Mouse (Mus musculus) kidney, adult 2 months (tissue): ENCODE measurements at regions not wholly inside any gene's neighbourhood (a gene's known extent, or its start where the extent isn't known, plus 50 kb on each side); places are given as distances from the start of the nearest gene placed in this dataset.

ENCODE experiments used
- DNase-seq: peaks from one replicate; pipeline ENCODE4 v3.0.0; 2021
- H3K27ac ChIP-seq: fragments of 200-500 bp; 2 replicates; pipeline ENCODE4 v1.5.1; 2012; ENCODE audit warnings: low read depth, low read length, control low read depth, inconsistent platforms; ENCODE audit not compliant: insufficient read depth
- H3K27me3 ChIP-seq: fragments of 200-500 bp; replicated peaks from 2 replicates; pipeline ENCODE4 v1.6.1; 2012; ENCODE audit warnings: mild to moderate bottlenecking, moderate library complexity, low read length, inconsistent platforms; ENCODE audit not compliant: control insufficient read depth, insufficient read depth
- H3K36me3 ChIP-seq: fragments of 200-500 bp; 2 replicates; pipeline ENCODE4 v1.6.1; 2012; ENCODE audit warnings: mild to moderate bottlenecking, moderate library complexity, low read length, inconsistent platforms; ENCODE audit not compliant: control insufficient read depth, insufficient read depth
- H3K4me1 ChIP-seq: fragments of 200-500 bp; 2 replicates; pipeline ENCODE4 v1.6.1; 2011; ENCODE audit warnings: low read length; ENCODE audit not compliant: control insufficient read depth, insufficient read depth
- H3K4me3 ChIP-seq: fragments of 200-500 bp; 2 replicates; pipeline ENCODE4 v1.5.1; 2011; ENCODE audit warnings: mild to moderate bottlenecking, low read depth, low read length, control low read depth; ENCODE audit not compliant: insufficient read depth
- CTCF ChIP-seq: fragments of 200-500 bp; conservative IDR thresholded peaks from 2 replicates; pipeline ENCODE4 v1.5.1; 2011; ENCODE audit warnings: low read depth, mild to moderate bottlenecking, control low read depth, low read length, moderate library complexity, mixed read lengths; ENCODE audit not compliant: insufficient read depth, insufficient read length
- POLR2A ChIP-seq: fragments of 200-500 bp; IDR thresholded peaks from one replicate; pipeline ENCODE4 v1.6.1; 2011; ENCODE audit warnings: low read depth, low read length, control low read depth
- WGBS: fragments of 180-500 bp; shearing (Covaris S2); methylation state at CpG from one replicate; pipeline ENCODE4 v1.1.7; 2018; 5-methylcytosine and 5-hydroxymethylcytosine counted together

- DNase-seq: no peak
- TF ChIP-seq POLR2A (no peak), CTCF (no peak)
- H3K27me3 ChIP-seq: no peaks in the 10 kb centered on the region
- no peak overlapping the region for H3K4me3 ChIP-seq
- 66% methylated on average over 13 of the region's 13 CpGs for WGBS
- H3K27ac ChIP-seq: no peak overlapping the region
- no peaks in the 10 kb centered on the region for H3K36me3 ChIP-seq
- H3K4me1 ChIP-seq: no peaks in the 10 kb centered on the region
Observed at GRCm38 (mm10) chr1:133501016-133501415, 76.8 kb upstream of the Sox13 start.

GRCm38 (mm10) chr1:133492986-133493741 lies 69.0 kb upstream of the Sox13 start:
- peak overlapping the region; percentile 75 for H3K27ac ChIP-seq
- H3K4me3 ChIP-seq: peak overlapping the region; percentile 6; the same call in 1 of the 2 replicates
- H3K36me3 ChIP-seq: no peaks in the 10 kb centered on the region
- DNase-seq: peak; percentile 85
- WGBS: 7% methylated on average over 29 of the region's 29 CpGs
- TF ChIP-seq POLR2A (no peak), CTCF (no peak)
- 0 out of 2 replicates have a peak, but pooled peaks cover 4% of the 10 kb centered on the region for H3K4me1 ChIP-seq
- no peaks in the 10 kb centered on the region for H3K27me3 ChIP-seq

- WGBS: 30% methylated on average over 11 of the region's 11 CpGs
- Histone ChIP-seq H3K27me3 (no peaks in the 10 kb centered on the region), H3K27ac (peak overlapping the region; percentile 70)
Observed at GRCm38 (mm10) chr1:133492291-133492985, 68.3 kb upstream of the Sox13 start.

DNA sequence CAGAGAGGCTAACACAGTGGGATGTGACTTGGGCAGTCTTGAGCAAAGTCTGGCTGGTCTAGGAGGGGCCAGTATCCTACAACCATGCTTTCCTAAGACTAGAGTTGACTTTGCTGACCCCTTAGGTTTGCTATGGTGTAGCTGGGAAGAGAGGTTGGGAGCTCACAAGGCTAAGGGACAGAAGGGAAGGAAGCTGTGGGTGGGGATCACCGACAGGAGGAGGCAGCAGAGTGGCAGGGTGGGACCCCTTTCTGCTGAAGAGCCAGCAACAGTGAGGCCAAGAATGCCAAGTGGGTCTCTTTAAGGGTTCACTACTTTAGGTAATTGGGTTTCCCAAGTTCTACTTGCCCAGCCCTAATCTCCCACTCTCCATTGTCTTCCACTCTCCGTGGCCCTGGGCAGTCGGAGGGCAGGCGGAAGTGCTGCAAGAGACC lies 67.7 kb upstream of the Sox13 start:
- no peak for DNase-seq
- TF ChIP-seq POLR2A (no peak), CTCF (no peak)
- WGBS: 68% methylated on average over 4 of the region's 4 CpGs
- H3K4me1 ChIP-seq: peaks cover 4% of the 10 kb centered on the region; the same call in 1 of the 2 replicates
- H3K27me3 ChIP-seq: no peaks in the 10 kb centered on the region
- no peak overlapping the region for H3K4me3 ChIP-seq
- peak overlapping the region; percentile 43; the same call in 1 of the 2 replicates for H3K27ac ChIP-seq
- H3K36me3 ChIP-seq: no peaks in the 10 kb centered on the region

More at GRCm38 (mm10) chr1:133492291-133492985, 68.3 kb upstream of the Sox13 start:
- no peak overlapping the region for H3K4me3 ChIP-seq
- DNase-seq: peak; percentile 19
- TF ChIP-seq POLR2A (no peak), CTCF (no peak)
- no peaks in the 10 kb centered on the region for H3K36me3 ChIP-seq
- 0 out of 2 replicates have a peak, but pooled peaks cover 4% of the 10 kb centered on the region for H3K4me1 ChIP-seq

- Histone ChIP-seq H3K27ac (no peak overlapping the region), H3K27me3 (no peaks in the 10 kb centered on the region), H3K4me3 (no peak overlapping the region), H3K36me3 (no peaks in the 10 kb centered on the region), H3K4me1 (peaks cover 3% of the 10 kb centered on the region; the same call in 1 of the 2 replicates)
- TF ChIP-seq CTCF (no peak), POLR2A (no peak)
- WGBS: 77% methylated on average over 8 of the region's 8 CpGs
- DNase-seq: no peak
Observed at GRCm38 (mm10) chr1:133487171-133487901, 63.2 kb upstream of the Sox13 start.

DNA sequence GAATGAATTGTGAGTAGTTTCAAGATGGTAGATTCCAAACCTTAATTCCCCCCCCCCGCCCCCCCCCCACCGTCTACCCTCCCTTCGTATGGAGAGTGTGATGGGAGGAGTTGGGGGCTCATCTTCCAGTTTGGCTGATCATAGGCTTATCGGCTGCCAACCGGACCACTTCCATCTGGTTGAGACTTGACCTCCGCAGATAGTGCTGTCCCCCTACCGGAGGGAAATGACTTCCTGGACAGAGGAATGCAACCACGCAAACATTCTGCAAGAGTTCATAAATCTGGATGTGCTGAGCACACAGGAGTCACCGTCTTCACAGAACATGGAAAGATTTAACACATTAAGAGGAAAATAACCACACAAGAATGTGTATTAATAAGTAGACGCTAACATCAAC lies 62.2 kb upstream of the Sox13 start:
- 12% methylated on average over 10 of the region's 10 CpGs for WGBS
- DNase-seq: peak; percentile 27

DNA sequence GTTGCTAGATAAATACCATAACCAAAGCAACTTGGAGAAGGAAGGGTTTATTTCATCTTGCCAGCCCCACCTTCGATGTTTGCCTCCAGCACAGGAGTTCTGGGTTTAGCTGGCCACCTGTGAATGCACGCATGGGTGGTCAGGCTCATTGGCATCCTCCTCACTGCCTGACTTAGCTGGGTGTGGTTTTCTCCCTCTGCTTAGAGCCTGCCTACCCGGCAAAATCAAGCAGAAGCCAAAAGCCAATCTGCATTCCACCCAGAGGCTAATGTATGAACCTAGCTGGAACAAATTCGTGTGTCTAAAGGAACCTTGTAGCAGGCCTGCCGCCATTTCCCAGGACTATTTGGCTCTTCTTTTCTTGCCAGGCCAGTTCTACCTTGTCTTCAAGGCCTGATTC lies 58.7 kb upstream of the Sox13 start:
- 20% methylated on average over 5 of the region's 5 CpGs for WGBS
- DNase-seq: peak; percentile 77
- TF ChIP-seq POLR2A: no peak
- no peak for TF ChIP-seq CTCF
- Histone ChIP-seq H3K4me3 (no peak overlapping the region), H3K36me3 (no peaks in the 10 kb centered on the region), H3K27me3 (no peaks in the 10 kb centered on the region), H3K27ac (no peak overlapping the region), H3K4me1 (no peaks in the 10 kb centered on the region; the same call in 1 of the 2 replicates)

More for the DNA sequence above, 62.2 kb upstream of the Sox13 start:
- no peak overlapping the region for H3K4me3 ChIP-seq
- H3K4me1 ChIP-seq: no peaks in the 10 kb centered on the region; the same call in 1 of the 2 replicates
- no peaks in the 10 kb centered on the region for H3K36me3 ChIP-seq
- no peak for TF ChIP-seq POLR2A
- peak; percentile 22; the same call in 1 of the 2 replicates for TF ChIP-seq CTCF
- H3K27ac ChIP-seq: no peak overlapping the region
- no peaks in the 10 kb centered on the region for H3K27me3 ChIP-seq
